Mouse (Mus musculus) intestine, postnatal 0 days (tissue): Measurements from ENCODE around the gene Epas1. TPM values are rescaled to one million over a fixed set of nuclear protein-coding genes. Genes with fewer than 3 reads are reported as not detected.

Experiments used
- ATAC-seq: fragments of 200-750 bp; cut with Nextera tagmentation; 2 replicates; pipeline ENCODE4 v1.8.0; 2017; ENCODE audit warnings: mild to moderate bottlenecking, moderate TSS enrichment, moderate library complexity
- H3K27ac ChIP-seq: fragments of 300-500 bp; sonication (generic); 2 replicates; pipeline ENCODE4 v1.5.1; 2014; ENCODE audit warnings: mild to moderate bottlenecking, low read depth, low read length, moderate library complexity
- H3K27me3 ChIP-seq: fragments of 300-500 bp; sonication (generic); replicated peaks from 2 replicates; pipeline ENCODE4 v1.6.1; 2014; ENCODE audit warnings: low read length, mixed read lengths; ENCODE audit not compliant: control insufficient read depth, insufficient read depth
- H3K36me3 ChIP-seq: fragments of 300-500 bp; sonication (generic); 2 replicates; pipeline ENCODE4 v1.6.1; 2014; ENCODE audit warnings: mild to moderate bottlenecking, moderate library complexity; ENCODE audit not compliant: control insufficient read depth, insufficient read depth
- H3K4me1 ChIP-seq: fragments of 300-500 bp; sonication (generic); replicated peaks from 2 replicates; pipeline ENCODE4 v1.6.1; 2014; ENCODE audit warnings: antibody characterized with exemption, low read length, mixed read lengths; ENCODE audit not compliant: control insufficient read depth, insufficient read depth
- H3K4me2 ChIP-seq: fragments of 300-500 bp; sonication (generic); replicated peaks from 2 replicates; pipeline ENCODE4 v1.6.1; 2014; ENCODE audit warnings: low read depth, mild to moderate bottlenecking, moderate library complexity
- H3K4me3 ChIP-seq: fragments of 300-500 bp; sonication (generic); 2 replicates; pipeline ENCODE4 v1.5.1; 2014; ENCODE audit warnings: low read depth, low read length
- H3K9ac ChIP-seq: fragments of 300-500 bp; sonication (generic); 2 replicates; pipeline ENCODE4 v1.6.1; 2014; ENCODE audit warnings: mild to moderate bottlenecking, low read depth, low read length
- H3K9me3 ChIP-seq: fragments of 300-500 bp; sonication (generic); 2 replicates; pipeline ENCODE4 v1.6.1; 2016; ENCODE audit warnings: mixed run types; ENCODE audit not compliant: control insufficient read depth
- CTCF ChIP-seq: sonication (generic); IDR thresholded peaks from 2 replicates; pipeline ENCODE4 v1.5.1; 2016; ENCODE audit warnings: low read depth, mild to moderate bottlenecking, control low read depth, antibody characterized with exemption, moderate library complexity
- WGBS: fragments of 180-500 bp; shearing (Covaris S2); extraction: QIAGEN DNeasy Blood & Tissue Kit; methylation state at CpG from one replicate; pipeline ENCODE4 v1.1.7; 2014; 5-methylcytosine and 5-hydroxymethylcytosine counted together
- polyA plus RNA-seq: library from polyadenylated mRNA; unstranded; fragments of >200 nt; fragmentation: Nextera tagmentation; extraction: Ambion mirVana; gene quantifications from 2 replicates; pipeline ENCODE4 v1.2.1, GENCODE M21; 2015

Gene Epas1
- polyA plus RNA-seq, 1 experiment from 2014 or later, result 8.7 TPM

GRCm38 (mm10) chr17:86801876-86802275, 48.4 kb downstream of the Epas1 start:
- H3K27ac ChIP-seq, result no peak overlapping the region
- H3K4me2 ChIP-seq, result no peak overlapping the region
- H3K9me3 ChIP-seq, result no peaks in the 10 kb centered on the region
- no peak for TF ChIP-seq CTCF
- no peak overlapping the region for H3K4me3 ChIP-seq
- WGBS, result 59% methylated on average over 9 of the region's 9 CpGs
- no peaks in the 10 kb centered on the region for H3K4me1 ChIP-seq
- H3K36me3 ChIP-seq, result 0 out of 2 replicates have a peak, but pooled peaks cover 9% of the 10 kb centered on the region
- no peaks in the 10 kb centered on the region for H3K27me3 ChIP-seq
- ATAC-seq, result no peak
- H3K9ac ChIP-seq, result no peak overlapping the region

DNA sequence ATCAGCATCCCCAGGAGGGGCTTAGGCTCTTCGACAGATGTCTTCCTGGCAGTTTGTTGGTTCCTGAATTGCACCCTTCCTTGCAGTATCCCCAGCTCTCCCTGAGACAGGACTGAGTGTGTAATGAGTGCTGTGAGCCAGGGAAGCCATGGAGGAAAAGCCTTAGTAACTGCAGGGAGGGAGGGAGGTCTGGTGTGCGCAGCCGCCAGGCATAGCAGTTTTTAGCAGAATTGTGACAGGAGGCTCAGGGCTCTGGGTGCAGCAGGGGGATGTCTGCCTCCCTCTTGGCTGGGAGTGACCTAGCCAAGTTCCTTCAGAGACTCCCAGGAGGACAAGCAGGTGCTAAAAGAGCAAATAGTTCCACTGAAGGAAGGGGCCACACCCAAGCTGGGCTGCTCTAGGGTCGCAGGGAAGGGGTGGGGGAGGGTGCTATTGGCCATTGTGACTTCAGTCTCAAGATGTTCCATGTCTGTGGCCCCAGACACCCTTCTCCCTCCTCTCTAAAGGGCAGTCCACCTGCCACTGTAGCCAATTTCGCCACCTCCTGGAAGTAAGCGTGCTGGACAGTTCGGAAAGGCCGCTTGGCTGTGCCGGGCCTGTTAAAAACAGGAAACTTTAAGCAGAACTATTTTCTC, 49.0 kb downstream of the Epas1 start:
- Histone ChIP-seq H3K4me3 (no peak overlapping the region), H3K27ac (no peak overlapping the region), H3K4me2 (no peak overlapping the region), H3K9ac (no peak overlapping the region), H3K4me1 (no peaks in the 10 kb centered on the region), H3K9me3 (no peaks in the 10 kb centered on the region), H3K36me3 (0 out of 2 replicates have a peak, but pooled peaks cover 11% of the 10 kb centered on the region), H3K27me3 (no peaks in the 10 kb centered on the region)
- no peak for ATAC-seq
- TF ChIP-seq CTCF, result peak; percentile 63
- WGBS, result 65% methylated on average over 9 of the region's 9 CpGs

- no peaks in the 10 kb centered on the region for H3K9me3 ChIP-seq
- no peak for ATAC-seq
- 77% methylated on average over 10 of the region's 10 CpGs for WGBS
- H3K4me3 ChIP-seq, result no peak overlapping the region
- H3K4me2 ChIP-seq, result no peak overlapping the region
- no peak overlapping the region for H3K9ac ChIP-seq
- TF ChIP-seq CTCF, result no peak
- H3K36me3 ChIP-seq, result 0 out of 2 replicates have a peak, but pooled peaks cover 14% of the 10 kb centered on the region
- H3K27ac ChIP-seq, result no peak overlapping the region
- H3K4me1 ChIP-seq, result no peaks in the 10 kb centered on the region
- H3K27me3 ChIP-seq, result no peaks in the 10 kb centered on the region
Observed at GRCm38 (mm10) chr17:86803147-86803546, 49.6 kb downstream of the Epas1 start.

- 83% methylated on average over 5 of the region's 5 CpGs for WGBS
- Histone ChIP-seq H3K9ac (no peak overlapping the region), H3K27ac (no peak overlapping the region), H3K36me3 (0 out of 2 replicates have a peak, but pooled peaks cover 15% of the 10 kb centered on the region), H3K4me1 (no peaks in the 10 kb centered on the region), H3K9me3 (no peaks in the 10 kb centered on the region), H3K4me3 (no peak overlapping the region), H3K4me2 (no peak overlapping the region), H3K27me3 (no peaks in the 10 kb centered on the region)
- TF ChIP-seq CTCF, result peak; percentile 58
- ATAC-seq, result no peak
Observed at GRCm38 (mm10) chr17:86803653-86804052, 50.2 kb downstream of the Epas1 start.

DNA sequence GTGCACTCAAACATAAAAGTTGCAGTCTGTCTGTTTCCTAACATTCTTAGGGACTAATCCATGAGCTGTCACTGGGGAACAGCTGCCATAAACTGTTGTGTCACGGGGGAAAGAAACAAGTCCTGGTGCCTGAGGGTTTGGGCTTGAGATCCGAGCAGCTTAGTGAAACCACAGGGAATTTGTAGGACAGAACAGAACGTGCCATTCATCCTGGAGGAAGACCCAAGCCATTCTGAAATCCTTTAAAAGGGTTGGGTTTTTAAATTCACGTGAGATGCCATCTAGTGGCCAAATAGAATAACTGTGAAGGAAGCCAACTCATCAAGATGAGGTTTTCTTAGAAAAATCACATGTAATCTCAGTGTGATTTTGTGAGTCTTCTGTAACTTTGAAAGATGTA, 58.5 kb downstream of the Epas1 start:
- 2% methylated on average over 4 of the region's 4 CpGs for WGBS
- Histone ChIP-seq H3K27ac (no peak overlapping the region), H3K4me3 (no peak overlapping the region), H3K9me3 (no peaks in the 10 kb centered on the region), H3K27me3 (no peaks in the 10 kb centered on the region), H3K9ac (no peak overlapping the region), H3K4me2 (no peak overlapping the region), H3K4me1 (no peaks in the 10 kb centered on the region; the same call in 1 of the 2 replicates), H3K36me3 (peaks cover 15% of the 10 kb centered on the region)
- peak; percentile 77 for TF ChIP-seq CTCF
- no peak for ATAC-seq

- no peaks in the 10 kb centered on the region; the same call in 1 of the 2 replicates for H3K4me1 ChIP-seq
- no peak overlapping the region for H3K9ac ChIP-seq
- no peak overlapping the region for H3K4me3 ChIP-seq
- H3K9me3 ChIP-seq, result no peaks in the 10 kb centered on the region
- WGBS, result 20% methylated on average over 1 of the region's 1 CpGs
- TF ChIP-seq CTCF, result no peak
- no peaks in the 10 kb centered on the region for H3K27me3 ChIP-seq
- no peak overlapping the region for H3K27ac ChIP-seq
- no peak overlapping the region for H3K4me2 ChIP-seq
- no peak for ATAC-seq
- H3K36me3 ChIP-seq, result peaks cover 13% of the 10 kb centered on the region
Observed at GRCm38 (mm10) chr17:86814320-86814719, 60.8 kb downstream of the Epas1 start.
